Mouse (Mus musculus) heart, postnatal 0 days (tissue): ENCODE measurements around the gene Otulinl. TPM values are rescaled to one million over a fixed set of nuclear protein-coding genes. Genes with fewer than 3 reads are reported as not detected.
A peak's percentile ranks its signal among the peaks of the same experiment; 100 is the strongest.

Experiments
- ATAC-seq: fragments of 200-750 bp; cut with Nextera tagmentation; 2 replicates; pipeline ENCODE4 v1.8.0; 2017; ENCODE audit warnings: low read depth, moderate number of reproducible peaks, moderate library complexity; ENCODE audit not compliant: insufficient read depth
- DNase-seq: peaks from one replicate; pipeline ENCODE4 v3.0.0-alpha.2; 2016; ENCODE audit warnings: low spot score
- H3K27ac ChIP-seq: fragments of 300-500 bp; sonication (generic); 2 replicates; pipeline ENCODE4 v1.5.1; 2014; ENCODE audit warnings: low read depth, mild to moderate bottlenecking
- H3K27me3 ChIP-seq: fragments of 300-500 bp; sonication (generic); 2 replicates; pipeline ENCODE4 v1.6.1; 2014; ENCODE audit warnings: low read length, mixed read lengths; ENCODE audit not compliant: control insufficient read depth, insufficient read depth
- H3K36me3 ChIP-seq: fragments of 300-500 bp; sonication (generic); replicated peaks from 2 replicates; pipeline ENCODE4 v1.6.1; 2014; ENCODE audit warnings: low read length, mixed read lengths; ENCODE audit not compliant: control insufficient read depth, insufficient read depth
- H3K4me1 ChIP-seq: fragments of 300-500 bp; sonication (generic); 2 replicates; pipeline ENCODE4 v1.6.1; 2014; ENCODE audit warnings: antibody characterized with exemption; ENCODE audit not compliant: control insufficient read depth, insufficient read depth
- H3K4me2 ChIP-seq: fragments of 300-500 bp; sonication (generic); 2 replicates; pipeline ENCODE4 v1.6.1; 2014; ENCODE audit warnings: low read depth, mild to moderate bottlenecking, low read length, moderate library complexity
- H3K4me3 ChIP-seq: fragments of 300-500 bp; sonication (generic); 2 replicates; pipeline ENCODE4 v1.5.1; 2014; ENCODE audit warnings: low read depth, low read length
- H3K9ac ChIP-seq: fragments of 300-500 bp; sonication (generic); replicated peaks from 2 replicates; pipeline ENCODE4 v1.6.1; 2014; ENCODE audit warnings: low read depth, low read length, mixed read lengths
- H3K9me3 ChIP-seq: fragments of 300-500 bp; sonication (generic); replicated peaks from 2 replicates; pipeline ENCODE4 v1.6.1; 2016; ENCODE audit warnings: low read length; ENCODE audit not compliant: control insufficient read depth
- CTCF ChIP-seq: IDR thresholded peaks from 2 replicates; pipeline ENCODE4 v1.5.1; 2016; ENCODE audit warnings: antibody characterized with exemption, control low read depth, low read depth
- EP300 ChIP-seq: IDR thresholded peaks from 2 replicates; pipeline ENCODE4 v1.6.1; 2016; ENCODE audit warnings: antibody characterized with exemption, low read depth
- whole genome bisulfite sequencing: fragments of 180-500 bp; shearing (Covaris S2); extraction: QIAGEN DNeasy Blood & Tissue Kit; methylation state at CpG from one replicate; pipeline ENCODE4 v1.1.7; 2014; 5-methylcytosine and 5-hydroxymethylcytosine counted together
- polyA plus RNA-seq: library from polyadenylated mRNA; unstranded; fragments of >200 nt; fragmentation: Nextera tagmentation; extraction: Ambion mirVana; gene quantifications from 2 replicates; pipeline ENCODE4 v1.2.1, GENCODE M21; 2015
- total RNA-seq: library from RNA; depleted of rRNA; stranded (reverse); fragments of >200 nt; gene quantifications from 2 replicates; pipeline ENCODE4 v1.2.3, GENCODE M21; 2014; ENCODE audit warnings: low replicate concordance

The Otulinl gene
- total and polyA plus RNA-seq, 2 experiments from 2014 or later = 3.2 to 15.3 TPM

GRCm38 (mm10) chr15:27633941-27634900, 47.2 kb downstream of the Otulinl start:
- Histone ChIP-seq H3K9ac (no peak overlapping the region), H3K4me2 (no peak overlapping the region), H3K4me3 (no peak overlapping the region), H3K36me3 (no peaks in the 10 kb centered on the region), H3K27ac (no peak overlapping the region), H3K4me1 (peaks cover 10% of the 10 kb centered on the region), H3K27me3 (no peaks in the 10 kb centered on the region), H3K9me3 (no peaks in the 10 kb centered on the region)
- no peak for TF ChIP-seq EP300
- no peak for TF ChIP-seq CTCF
- DNase-seq = no peak
- 65% methylated on average over 8 of the region's 8 CpGs for WGBS
- ATAC-seq = no peak

GRCm38 (mm10) chr15:27630601-27631383, 50.6 kb downstream of the Otulinl start, which contains the start of gene Otulin:
Gene Otulin, minus strand, starts transcription at chr15:27630693.
- Histone ChIP-seq H3K4me2 (peak within 1 kb of the TSS; percentile 67), H3K27ac (peak within 1 kb of the TSS; percentile 87), H3K4me3 (peak within 1 kb of the TSS; percentile 97), H3K36me3 (peaks cover 8% of the 10 kb centered on the region; the same call in 1 of the 2 replicates), H3K9me3 (no peaks in the 10 kb centered on the region), H3K4me1 (peaks cover 35% of the 10 kb centered on the region), H3K27me3 (no peaks in the 10 kb centered on the region), H3K9ac (peak within 1 kb of the TSS; percentile 96)
- DNase-seq (peak; percentile 97), ATAC-seq (peak; percentile 99)
- TF ChIP-seq CTCF (0 out of 2 replicates have a peak, but pooled peaks have one; percentile 6), EP300 (no peak)
- 7% methylated on average over 55 of the region's 56 CpGs for WGBS

GRCm38 (mm10) chr15:27629800-27630600, 51.4 kb downstream of the Otulinl start:
- H3K4me1 ChIP-seq = peaks cover 41% of the 10 kb centered on the region
- H3K27me3 ChIP-seq = no peaks in the 10 kb centered on the region
- TF ChIP-seq CTCF (no peak), EP300 (no peak)
- no peaks in the 10 kb centered on the region for H3K9me3 ChIP-seq
- peak overlapping the region; percentile 87 for H3K27ac ChIP-seq
- H3K4me3 ChIP-seq = peak overlapping the region; percentile 97
- H3K36me3 ChIP-seq = peaks cover 12% of the 10 kb centered on the region; the same call in 1 of the 2 replicates
- WGBS = 2% methylated on average over 47 of the region's 53 CpGs
- H3K9ac ChIP-seq = peak overlapping the region; percentile 96
- H3K4me2 ChIP-seq = peak overlapping the region; percentile 67
- DNase-seq (no peak), ATAC-seq (peak; percentile 44)

GRCm38 (mm10) chr15:27629046-27629445, 52.3 kb downstream of the Otulinl start:
- H3K36me3 ChIP-seq = peaks cover 12% of the 10 kb centered on the region; the same call in 1 of the 2 replicates
- no peaks in the 10 kb centered on the region for H3K9me3 ChIP-seq
- no peak for TF ChIP-seq EP300
- TF ChIP-seq CTCF = no peak
- peak overlapping the region; percentile 96; the same call in 1 of the 2 replicates for H3K9ac ChIP-seq
- H3K4me1 ChIP-seq = peaks cover 48% of the 10 kb centered on the region
- H3K27me3 ChIP-seq = no peaks in the 10 kb centered on the region
- H3K4me3 ChIP-seq = peak overlapping the region; percentile 97
- no peak for DNase-seq
- H3K27ac ChIP-seq = no peak overlapping the region
- peak overlapping the region; percentile 67 for H3K4me2 ChIP-seq
- ATAC-seq = no peak
- 73% methylated on average over 4 of the region's 4 CpGs for WGBS

GRCm38 (mm10) chr15:27627794-27628193, 53.6 kb downstream of the Otulinl start:
- H3K9ac ChIP-seq = no peak overlapping the region
- no peaks in the 10 kb centered on the region for H3K9me3 ChIP-seq
- peaks cover 54% of the 10 kb centered on the region for H3K4me1 ChIP-seq
- no peak overlapping the region for H3K4me3 ChIP-seq
- no peak overlapping the region for H3K4me2 ChIP-seq
- peaks cover 15% of the 10 kb centered on the region for H3K36me3 ChIP-seq
- TF ChIP-seq EP300 (no peak), CTCF (no peak)
- no peak for ATAC-seq
- WGBS = 80% methylated on average over 9 of the region's 9 CpGs
- H3K27me3 ChIP-seq = no peaks in the 10 kb centered on the region
- no peak for DNase-seq
- no peak overlapping the region for H3K27ac ChIP-seq
